Mouse (Mus musculus) C2C12 (cell line): ENCODE measurements around the gene Unc13c. TPM values are rescaled to one million over a fixed set of nuclear protein-coding genes. Genes with fewer than 3 reads are reported as not detected.

ENCODE experiments used
- H3K27me3 ChIP-seq: one replicate; pipeline ENCODE4 v1.6.1; 2011; ENCODE audit not compliant: control insufficient read depth, insufficient read depth, insufficient read length
- H3K36me3 ChIP-seq: one replicate; pipeline ENCODE4 v1.6.1; 2011; ENCODE audit not compliant: control insufficient read depth, insufficient read depth
- H3K4me3 ChIP-seq: one replicate; pipeline ENCODE4 v1.5.1; 2011; ENCODE audit warnings: mild to moderate bottlenecking, control low read depth; ENCODE audit not compliant: poor library complexity, insufficient read depth, severe bottlenecking
- H3K79me2 ChIP-seq: one replicate; pipeline ENCODE4 v1.6.1; 2011; ENCODE audit not compliant: control insufficient read depth, insufficient read depth
- H3K79me3 ChIP-seq: one replicate; pipeline ENCODE4 v1.6.1; 2011; ENCODE audit warnings: low read depth, control low read depth
- H3ac ChIP-seq: one replicate; pipeline ENCODE3; 2011; ENCODE audit warnings: low read depth; ENCODE audit not compliant: control insufficient read depth, insufficient read length
- CEBPB ChIP-seq: IDR thresholded peaks from one replicate; pipeline ENCODE4 v1.6.1; 2011; ENCODE audit warnings: low read depth, mild to moderate bottlenecking, control low read depth, moderate library complexity
- CTCF ChIP-seq: IDR thresholded peaks from one replicate; pipeline ENCODE4 v1.5.1; 2011; ENCODE audit not compliant: control insufficient read depth, insufficient read depth, insufficient read length
- FOSL1 ChIP-seq: IDR thresholded peaks from one replicate; pipeline ENCODE4 v1.8.0; 2011; ENCODE audit warnings: mild to moderate bottlenecking, low read length; ENCODE audit not compliant: poor library complexity, insufficient read depth, severe bottlenecking
- MAX ChIP-seq: IDR thresholded peaks from one replicate; pipeline ENCODE4 v1.6.1; 2011; ENCODE audit warnings: mild to moderate bottlenecking, control low read depth
- MYOD1 ChIP-seq: IDR thresholded peaks from one replicate; pipeline ENCODE4 v1.6.1; 2011; ENCODE audit warnings: low read depth; ENCODE audit not compliant: control insufficient read depth, insufficient read length
- MYOG ChIP-seq: IDR thresholded peaks from one replicate; pipeline ENCODE4 v1.6.1; 2011; ENCODE audit not compliant: control insufficient read depth, insufficient read length; ENCODE audit errors: extremely low read depth
- USF1 ChIP-seq: IDR thresholded peaks from one replicate; pipeline ENCODE4 v1.6.1; 2011; ENCODE audit warnings: low read depth, mild to moderate bottlenecking, control low read depth, moderate library complexity
- polyA plus RNA-seq: library from polyadenylated mRNA; unstranded; fragments of >200 nt; fragmentation: generic; extraction: Trizol; gene quantifications from one replicate; pipeline ENCODE4 v1.2.1, GENCODE M21; 2012; ENCODE audit warnings: missing spikeins

Unc13c gene
- polyA plus RNA-seq, 1 experiment, result under 0.01 TPM

DNA sequence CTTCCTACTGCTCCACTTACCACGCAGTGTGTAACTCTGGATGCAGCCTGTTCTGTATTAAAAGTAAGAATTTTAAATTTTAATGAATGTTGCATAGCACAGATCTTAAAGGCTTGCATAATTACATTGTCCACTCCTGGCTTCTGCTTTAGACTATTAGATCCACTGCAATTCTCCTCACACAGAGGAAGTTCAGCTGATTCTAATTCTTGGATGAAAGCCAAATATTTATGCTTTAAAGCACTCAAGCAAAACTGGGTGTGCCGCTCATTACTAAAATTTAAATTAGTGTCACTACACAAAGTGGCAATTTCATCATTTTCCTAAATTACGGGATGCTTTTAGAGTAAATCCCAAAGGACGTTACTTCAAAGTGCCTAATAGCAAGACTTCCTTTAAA lies 17.2 kb downstream of the Unc13c start:
- H3K79me3 ChIP-seq, result no peaks in the 10 kb centered on the region
- TF ChIP-seq MYOD1, result no peak
- no peak for TF ChIP-seq USF1
- no peak for TF ChIP-seq CEBPB
- TF ChIP-seq FOSL1, result no peak
- TF ChIP-seq CTCF, result no peak
- no peak for TF ChIP-seq MAX
- TF ChIP-seq MYOG, result no peak
- no peak overlapping the region for H3ac ChIP-seq
- H3K79me2 ChIP-seq, result no peaks in the 10 kb centered on the region
- H3K4me3 ChIP-seq, result no peak overlapping the region
- H3K36me3 ChIP-seq, result no peaks in the 10 kb centered on the region
- no peaks in the 10 kb centered on the region for H3K27me3 ChIP-seq

DNA sequence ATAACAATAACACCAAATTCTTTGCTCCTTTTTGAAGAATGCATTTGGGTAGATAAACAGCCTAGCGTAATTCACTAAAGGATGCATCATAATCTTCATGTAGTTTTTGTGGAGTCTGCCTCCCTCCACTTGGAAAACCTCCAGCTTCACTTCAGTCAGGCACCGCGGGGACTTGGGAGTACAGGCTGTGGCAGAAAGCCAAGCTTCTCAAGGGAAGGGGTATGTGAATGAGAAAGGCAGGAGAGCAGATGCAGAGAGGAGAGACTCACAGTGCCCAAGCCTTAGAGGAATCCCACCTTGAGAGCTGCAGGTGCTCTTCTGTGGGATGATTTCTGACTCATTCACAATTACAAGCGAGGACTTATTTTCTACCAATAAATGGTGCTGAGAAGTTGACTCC lies 33.9 kb downstream of the Unc13c start:
- Histone ChIP-seq H3K27me3 (no peaks in the 10 kb centered on the region), H3K36me3 (no peaks in the 10 kb centered on the region), H3ac (no peak overlapping the region), H3K79me2 (no peaks in the 10 kb centered on the region), H3K4me3 (no peak overlapping the region), H3K79me3 (no peaks in the 10 kb centered on the region)
- TF ChIP-seq USF1 (no peak), FOSL1 (no peak), CEBPB (no peak), MYOD1 (no peak), MYOG (no peak), CTCF (no peak)

DNA sequence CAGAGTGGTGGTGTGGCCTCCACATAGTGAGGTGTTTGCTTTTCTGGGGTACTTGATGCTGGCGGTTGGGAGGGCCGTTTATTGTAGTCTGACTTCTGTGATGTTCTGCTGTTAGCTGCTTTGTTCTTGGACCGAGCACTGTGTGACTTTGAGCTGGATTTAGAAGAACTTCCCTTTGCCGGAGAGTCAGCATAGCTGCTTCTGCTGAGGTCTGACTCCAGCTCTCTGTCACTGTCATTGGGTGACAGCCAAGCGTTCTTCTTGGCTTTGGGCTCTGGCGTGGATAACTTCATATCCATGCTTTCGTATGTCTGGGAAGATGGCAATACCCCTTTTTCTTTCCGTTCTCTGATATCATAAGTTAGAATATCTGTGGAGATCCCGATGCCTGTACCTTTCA lies 36.8 kb downstream of the Unc13c start:
- no peaks in the 10 kb centered on the region for H3K79me2 ChIP-seq
- H3K36me3 ChIP-seq, result no peaks in the 10 kb centered on the region
- H3K4me3 ChIP-seq, result no peak overlapping the region
- TF ChIP-seq FOSL1 (no peak), CEBPB (no peak)
- no peaks in the 10 kb centered on the region for H3K27me3 ChIP-seq
- no peaks in the 10 kb centered on the region for H3K79me3 ChIP-seq
- no peak overlapping the region for H3ac ChIP-seq

DNA sequence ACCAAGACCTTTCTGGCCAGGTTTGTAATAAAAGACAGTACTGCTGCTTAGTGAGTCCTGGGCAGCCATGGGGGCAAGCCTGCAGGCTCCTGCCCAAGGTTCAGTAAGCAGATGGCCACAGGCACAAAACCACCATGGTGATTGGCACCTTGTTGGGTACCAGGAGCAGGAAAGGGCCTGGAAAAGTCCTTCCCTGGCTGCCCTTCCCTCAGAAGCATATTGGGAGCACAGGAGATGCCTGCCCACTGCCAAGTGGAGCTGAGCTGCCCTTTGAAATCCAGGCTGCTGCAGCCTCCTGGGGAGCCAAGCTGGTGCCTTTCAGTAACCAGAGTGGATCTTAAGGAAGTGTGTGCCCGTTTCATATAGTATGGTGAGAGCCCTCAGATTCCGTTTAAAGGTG lies 41.5 kb downstream of the Unc13c start:
- no peaks in the 10 kb centered on the region for H3K36me3 ChIP-seq
- H3ac ChIP-seq, result no peak overlapping the region
- no peaks in the 10 kb centered on the region for H3K79me2 ChIP-seq
- H3K27me3 ChIP-seq, result no peaks in the 10 kb centered on the region
- H3K79me3 ChIP-seq, result no peaks in the 10 kb centered on the region
- no peak overlapping the region for H3K4me3 ChIP-seq
- TF ChIP-seq CEBPB (no peak), MYOD1 (no peak), MAX (no peak), USF1 (no peak), FOSL1 (no peak), MYOG (no peak), CTCF (no peak)

DNA sequence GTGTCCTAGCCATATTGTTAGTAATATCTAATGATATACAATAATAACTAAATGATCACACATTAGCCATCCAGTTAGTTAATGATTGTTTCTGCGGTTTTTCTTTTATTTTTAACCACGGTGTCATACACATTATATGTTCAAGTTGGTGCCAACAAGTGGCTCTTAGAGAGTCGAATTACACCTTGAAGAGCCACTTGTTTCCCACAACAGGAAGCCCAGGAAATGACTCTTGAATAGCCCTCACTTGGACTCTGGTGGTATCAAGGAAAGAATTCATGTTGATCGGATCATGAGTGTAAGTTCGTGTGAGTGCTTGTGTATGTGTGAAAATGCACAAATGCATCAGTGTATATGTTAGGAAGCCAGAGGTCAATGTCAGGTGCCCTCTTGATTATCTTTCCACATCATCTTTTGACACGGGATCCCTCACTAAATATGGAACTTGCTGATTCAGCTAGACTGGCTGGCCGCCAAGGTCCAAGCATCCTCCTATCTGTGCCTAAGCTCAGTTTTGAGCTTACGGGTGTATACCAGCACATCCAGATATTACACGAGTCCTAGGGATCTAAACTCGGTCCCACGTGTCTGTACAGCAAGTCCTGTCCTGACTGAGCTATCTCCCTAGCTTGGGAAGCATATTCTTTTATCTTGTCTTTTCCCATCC lies 46.2 kb downstream of the Unc13c start:
- no peaks in the 10 kb centered on the region for H3K79me2 ChIP-seq
- no peaks in the 10 kb centered on the region for H3K79me3 ChIP-seq
- no peak overlapping the region for H3K4me3 ChIP-seq
- H3ac ChIP-seq, result no peak overlapping the region
- no peaks in the 10 kb centered on the region for H3K27me3 ChIP-seq
- H3K36me3 ChIP-seq, result no peaks in the 10 kb centered on the region
- TF ChIP-seq MYOD1 (no peak), CEBPB (no peak), MYOG (no peak), USF1 (no peak), MAX (no peak), FOSL1 (no peak), CTCF (no peak)

DNA sequence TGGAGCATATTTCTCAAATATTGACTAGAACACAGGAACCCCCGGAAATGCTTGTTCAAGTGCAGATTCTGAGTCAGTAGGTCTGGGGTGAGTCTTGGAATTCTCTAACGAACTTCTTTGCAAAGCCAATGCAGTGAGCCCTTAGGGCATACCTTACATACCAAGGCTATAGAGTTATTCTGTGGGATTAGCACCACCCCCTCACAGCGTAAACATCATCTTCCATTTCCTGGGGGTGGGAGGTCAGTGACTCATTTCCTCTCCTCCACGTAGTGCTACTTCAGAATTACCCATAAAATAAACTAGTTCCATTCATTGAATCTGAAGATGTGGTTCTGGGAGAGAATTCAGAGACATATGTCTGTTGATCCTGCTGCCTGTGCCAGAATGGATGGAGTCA lies 62.8 kb downstream of the Unc13c start:
- Histone ChIP-seq H3K36me3 (no peaks in the 10 kb centered on the region), H3K79me2 (no peaks in the 10 kb centered on the region), H3K4me3 (no peak overlapping the region), H3K27me3 (no peaks in the 10 kb centered on the region), H3K79me3 (no peaks in the 10 kb centered on the region), H3ac (no peak overlapping the region)
- TF ChIP-seq MAX, result no peak
- TF ChIP-seq FOSL1, result peak; percentile 32
